Mouse (Mus musculus): ENCODE measurements at regions not wholly inside any gene's neighbourhood (a gene's known extent, or its start where the extent isn't known, plus 50 kb on each side); places are given as distances from the start of the nearest gene placed in this dataset.
"Not testable (repeated sequence)": the region's sequence is repeated elsewhere in the genome, so short reads cannot be mapped to it uniquely, and the experiment has no call there.

DNA sequence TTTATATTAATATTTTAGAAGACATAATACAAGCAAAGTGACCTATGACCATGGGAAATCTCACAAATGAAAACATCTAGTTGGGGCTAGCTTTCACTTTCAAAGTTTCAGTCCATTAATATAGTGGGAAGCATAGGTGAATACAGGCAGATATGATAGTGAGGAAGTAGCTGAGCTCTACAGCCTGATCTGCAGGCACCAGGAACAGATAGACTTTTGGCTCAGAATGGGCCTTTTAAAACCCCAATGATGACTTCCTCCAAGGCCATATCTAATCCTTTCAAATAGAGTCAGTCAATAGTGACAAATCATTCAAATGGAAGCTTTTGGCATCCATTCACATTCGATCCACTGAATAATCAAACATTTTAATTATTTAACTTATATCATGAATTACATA, 581.6 kb upstream of the Pcdh17 start:
- no peak overlapping the region for H3K9ac ChIP-seq (replicated peaks; ENCODE audit: low read depth)
- H3K4me1 ChIP-seq (ENCODE audit: insufficient read depth, low read depth, low read length): no peaks in the 10 kb centered on the region
- ATAC-seq (no peak), DNase-seq (ENCODE audit: low spot score) (no peak)
- no peak overlapping the region for H3K4me2 ChIP-seq (replicated peaks; ENCODE audit: low read depth, low read length)
- 84% methylated on average over 1 of the region's 1 CpGs for WGBS
- TF ChIP-seq CTCF (IDR thresholded peaks at IDR 0.05) (no peak), EP300 (IDR thresholded peaks at IDR 0.05) (no peak)
- H3K27me3 ChIP-seq (replicated peaks; ENCODE audit: insufficient read depth, low read length): no peaks in the 10 kb centered on the region
- H3K27ac ChIP-seq (ENCODE audit: low read length): no peak overlapping the region
- no peaks in the 10 kb centered on the region for H3K9me3 ChIP-seq (ENCODE audit: low read length)
- no peaks in the 10 kb centered on the region for H3K36me3 ChIP-seq (ENCODE audit: insufficient read depth, low read length)
- H3K4me3 ChIP-seq (ENCODE audit: low read depth, low read length): no peak overlapping the region

DNA sequence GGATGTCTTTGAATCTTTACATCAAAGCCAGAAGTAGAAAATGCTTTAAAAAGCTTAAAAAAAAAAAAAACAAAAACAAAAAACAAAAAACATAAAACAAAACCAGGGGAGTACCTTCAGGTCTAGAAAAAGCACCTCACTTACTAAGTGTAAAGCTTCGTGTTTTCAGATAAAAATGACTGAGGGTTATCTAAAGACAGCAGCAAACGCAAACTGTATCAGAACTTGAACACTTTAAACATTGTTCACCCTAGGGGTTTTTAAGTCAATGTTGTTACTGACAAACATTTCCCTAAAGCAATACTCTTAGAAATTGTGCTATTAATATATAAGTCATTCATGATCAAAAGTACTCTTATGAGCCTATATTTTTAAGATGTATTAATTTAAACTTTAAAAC, 580.7 kb upstream of the Pcdh17 start:
- H3K36me3 ChIP-seq (ENCODE audit: insufficient read depth, low read length): no peaks in the 10 kb centered on the region
- DNase-seq (ENCODE audit: low spot score) (no peak), ATAC-seq (no peak)
- H3K27me3 ChIP-seq (replicated peaks; ENCODE audit: insufficient read depth, low read length): no peaks in the 10 kb centered on the region
- H3K4me1 ChIP-seq (ENCODE audit: insufficient read depth, low read depth, low read length): no peaks in the 10 kb centered on the region
- H3K9ac ChIP-seq (replicated peaks; ENCODE audit: low read depth): no peak overlapping the region
- H3K9me3 ChIP-seq (ENCODE audit: low read length): no peaks in the 10 kb centered on the region
- H3K27ac ChIP-seq (ENCODE audit: low read length): no peak overlapping the region
- no peak overlapping the region for H3K4me2 ChIP-seq (replicated peaks; ENCODE audit: low read depth, low read length)
- H3K4me3 ChIP-seq (ENCODE audit: low read depth, low read length): no peak overlapping the region
- WGBS: 56% methylated on average over 2 of the region's 2 CpGs
- TF ChIP-seq CTCF (IDR thresholded peaks at IDR 0.05): no peak
- TF ChIP-seq EP300 (IDR thresholded peaks at IDR 0.05): no peak

DNA sequence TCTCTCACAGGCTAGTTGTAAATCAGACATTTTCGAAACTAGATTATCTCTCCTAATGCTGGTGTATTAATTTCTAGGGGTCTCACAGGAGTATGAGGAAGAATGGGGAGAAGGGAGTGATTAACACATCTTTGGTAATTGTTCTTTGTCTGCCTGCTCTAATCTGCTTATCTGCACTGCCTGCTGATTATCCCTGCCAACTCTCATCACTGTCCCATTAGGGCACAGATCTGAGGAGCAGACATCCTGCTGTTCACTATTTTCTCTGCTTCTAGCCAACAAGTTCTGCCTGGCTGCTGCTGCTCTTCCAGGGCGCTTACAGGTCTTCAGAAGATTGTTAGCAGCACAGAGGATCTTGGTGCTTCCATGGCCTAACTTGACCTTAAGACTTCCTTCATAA, 557.0 kb upstream of the Pcdh17 start:
- no peak for TF ChIP-seq EP300 (IDR thresholded peaks at IDR 0.05)
- TF ChIP-seq CTCF (IDR thresholded peaks at IDR 0.05): no peak
- DNase-seq (ENCODE audit: low spot score): no peak

DNA sequence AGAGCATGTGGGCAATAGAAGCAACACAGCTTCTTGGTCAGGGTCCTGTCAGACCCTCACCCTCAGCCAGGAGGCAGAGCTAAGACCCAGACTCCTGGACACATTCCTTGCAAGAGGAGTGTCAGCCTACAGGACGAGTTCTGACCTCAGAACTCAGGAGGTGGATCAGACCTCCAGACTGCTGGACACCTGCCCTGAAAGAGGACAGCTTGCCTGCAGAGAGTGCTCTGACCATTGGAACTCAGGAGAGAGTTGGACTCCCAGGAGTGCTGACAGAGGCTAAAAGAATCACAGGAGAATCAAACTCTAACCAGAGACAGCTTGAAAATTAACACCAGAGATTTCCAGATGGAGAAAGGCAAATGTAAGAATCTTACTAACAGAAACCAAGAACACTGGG, 542.7 kb upstream of the Pcdh17 start:
- not testable (repeated sequence) for H3K4me2 ChIP-seq (replicated peaks; ENCODE audit: low read depth, low read length); H3K4me3 ChIP-seq (ENCODE audit: low read depth, low read length); H3K27me3 ChIP-seq (replicated peaks; ENCODE audit: insufficient read depth, low read length); ATAC-seq; H3K9ac ChIP-seq (replicated peaks; ENCODE audit: low read depth); H3K36me3 ChIP-seq (ENCODE audit: insufficient read depth, low read length); H3K27ac ChIP-seq (ENCODE audit: low read length); DNase-seq (ENCODE audit: low spot score); H3K9me3 ChIP-seq (ENCODE audit: low read length); H3K4me1 ChIP-seq (ENCODE audit: insufficient read depth, low read depth, low read length)
- 28% methylated on average over 1 of the region's 1 CpGs for WGBS

More for the DNA sequence above, 557.0 kb upstream of the Pcdh17 start:
- Histone ChIP-seq H3K4me1 (ENCODE audit: insufficient read depth, low read depth, low read length) (no peaks in the 10 kb centered on the region), H3K4me2 (replicated peaks; ENCODE audit: low read depth, low read length) (no peak overlapping the region), H3K9ac (replicated peaks; ENCODE audit: low read depth) (no peak overlapping the region), H3K9me3 (ENCODE audit: low read length) (no peaks in the 10 kb centered on the region), H3K27ac (ENCODE audit: low read length) (no peak overlapping the region), H3K27me3 (replicated peaks; ENCODE audit: insufficient read depth, low read length) (no peaks in the 10 kb centered on the region), H3K36me3 (ENCODE audit: insufficient read depth, low read length) (no peaks in the 10 kb centered on the region), H3K4me3 (ENCODE audit: low read depth, low read length) (no peak overlapping the region)
- ATAC-seq: no peak
- WGBS: 52% methylated on average over 2 of the region's 2 CpGs

DNA sequence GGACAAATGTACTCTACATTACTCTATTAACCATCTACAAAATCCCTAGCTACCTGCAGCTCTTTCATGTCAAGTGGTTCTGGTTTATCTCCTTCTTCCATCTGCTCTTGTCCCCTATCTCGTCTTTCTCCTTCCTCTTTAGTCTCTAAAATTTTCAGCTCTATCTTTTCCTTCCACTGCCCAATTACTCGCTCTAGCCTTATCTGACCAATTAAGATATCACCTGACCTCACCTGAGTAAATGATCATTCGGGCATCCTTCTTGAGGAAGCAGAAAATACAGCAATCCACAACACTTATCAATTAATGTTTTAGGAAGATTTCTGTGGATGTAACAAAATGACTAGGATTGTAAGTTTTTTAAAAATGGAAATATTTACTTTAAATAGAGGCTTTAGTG, 500.3 kb upstream of the Pcdh17 start:
- no peak for DNase-seq (ENCODE audit: low spot score)
- no peak for TF ChIP-seq EP300 (IDR thresholded peaks at IDR 0.05)
- no peak for TF ChIP-seq CTCF (IDR thresholded peaks at IDR 0.05)
- 57% methylated on average over 3 of the region's 3 CpGs for WGBS
- Histone ChIP-seq H3K9me3 (ENCODE audit: low read length) (no peaks in the 10 kb centered on the region), H3K4me2 (replicated peaks; ENCODE audit: low read depth, low read length) (no peak overlapping the region), H3K4me1 (ENCODE audit: insufficient read depth, low read depth, low read length) (no peaks in the 10 kb centered on the region), H3K27ac (ENCODE audit: low read length) (no peak overlapping the region), H3K4me3 (ENCODE audit: low read depth, low read length) (no peak overlapping the region), H3K36me3 (ENCODE audit: insufficient read depth, low read length) (no peaks in the 10 kb centered on the region), H3K27me3 (replicated peaks; ENCODE audit: insufficient read depth, low read length) (no peaks in the 10 kb centered on the region), H3K9ac (replicated peaks; ENCODE audit: low read depth) (no peak overlapping the region)
- no peak for ATAC-seq

DNA sequence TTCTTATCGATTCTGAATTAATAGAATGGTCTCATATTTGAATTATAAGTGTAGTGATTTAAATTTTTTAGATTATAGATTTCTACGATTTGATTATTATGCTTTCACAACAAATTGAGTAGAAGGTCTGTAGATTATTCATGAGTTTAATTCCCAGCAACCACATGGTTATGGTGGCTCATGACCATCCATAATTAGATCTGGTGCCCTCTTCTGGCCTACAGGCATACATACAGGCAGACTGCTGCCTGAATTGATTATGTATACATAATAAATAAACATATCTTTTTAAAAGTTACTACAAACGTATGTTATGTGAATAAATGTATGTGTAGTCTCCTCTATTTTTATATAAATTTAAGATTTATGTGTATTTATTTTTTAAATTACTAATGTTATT, 499.2 kb upstream of the Pcdh17 start:
- Histone ChIP-seq H3K27me3 (replicated peaks; ENCODE audit: insufficient read depth, low read length) (no peaks in the 10 kb centered on the region), H3K36me3 (ENCODE audit: insufficient read depth, low read length) (no peaks in the 10 kb centered on the region), H3K4me1 (ENCODE audit: insufficient read depth, low read depth, low read length) (no peaks in the 10 kb centered on the region), H3K4me2 (replicated peaks; ENCODE audit: low read depth, low read length) (no peak overlapping the region), H3K9ac (replicated peaks; ENCODE audit: low read depth) (no peak overlapping the region), H3K4me3 (ENCODE audit: low read depth, low read length) (no peak overlapping the region), H3K9me3 (ENCODE audit: low read length) (no peaks in the 10 kb centered on the region), H3K27ac (ENCODE audit: low read length) (no peak overlapping the region)
- TF ChIP-seq CTCF (IDR thresholded peaks at IDR 0.05): peak; percentile 26; the same call in 1 of the 2 replicates
- no peak for TF ChIP-seq EP300 (IDR thresholded peaks at IDR 0.05)
- DNase-seq (ENCODE audit: low spot score) (no peak), ATAC-seq (no peak)
- WGBS: 55% methylated on average over 3 of the region's 3 CpGs

DNA sequence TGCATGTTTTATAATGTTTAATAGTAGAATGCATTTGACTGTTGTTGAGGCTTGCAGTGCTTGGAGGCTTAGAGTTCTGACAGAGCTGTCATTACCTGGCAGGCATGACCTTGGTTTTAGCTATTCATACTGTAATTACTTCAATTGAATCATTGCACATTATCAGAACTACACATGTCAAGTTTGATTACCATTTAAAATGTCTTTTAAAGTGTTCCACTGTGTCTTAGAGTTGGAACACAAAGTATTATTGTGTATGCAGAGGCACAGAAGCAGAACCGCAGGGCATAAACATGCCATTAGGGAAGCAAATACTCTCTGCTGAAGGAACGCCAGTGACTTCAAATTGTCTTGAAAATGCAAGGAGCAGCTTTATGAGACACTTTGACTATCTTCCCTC, 493.7 kb upstream of the Pcdh17 start:
- Histone ChIP-seq H3K27ac (ENCODE audit: low read length) (no peak overlapping the region), H3K9me3 (ENCODE audit: low read length) (no peaks in the 10 kb centered on the region), H3K4me3 (ENCODE audit: low read depth, low read length) (no peak overlapping the region), H3K4me1 (ENCODE audit: insufficient read depth, low read depth, low read length) (no peaks in the 10 kb centered on the region), H3K4me2 (replicated peaks; ENCODE audit: low read depth, low read length) (no peak overlapping the region), H3K36me3 (ENCODE audit: insufficient read depth, low read length) (no peaks in the 10 kb centered on the region), H3K27me3 (replicated peaks; ENCODE audit: insufficient read depth, low read length) (no peaks in the 10 kb centered on the region), H3K9ac (replicated peaks; ENCODE audit: low read depth) (no peak overlapping the region)
- TF ChIP-seq CTCF (IDR thresholded peaks at IDR 0.05) (no peak), EP300 (IDR thresholded peaks at IDR 0.05) (no peak)
- no peak for DNase-seq (ENCODE audit: low spot score)
- 69% methylated on average over 2 of the region's 2 CpGs for WGBS
- no peak for ATAC-seq
